Mouse (Mus musculus): ENCODE measurements around the gene 4930544D05Rik. TPM values are rescaled to one million over a fixed set of nuclear protein-coding genes. Genes with fewer than 3 reads are reported as not detected.

Gene 4930544D05Rik
- total RNA-seq, 2 experiments from 2014 or later, result 0.47 to 0.72 TPM

GRCm38 (mm10) chr11:70637764-70638163, 22.1 kb downstream of the 4930544D05Rik start:
- DNase-seq (ENCODE audit: low spot score in 2 of 2), result no peak
- TF ChIP-seq CTCF (conservative IDR thresholded peaks at IDR 0.05), result no peak
- no peak overlapping the region for H3K27ac ChIP-seq
- H3K4me3 ChIP-seq, result no peak overlapping the region

- no peak for TF ChIP-seq CTCF (conservative IDR thresholded peaks at IDR 0.05)
- H3K27ac ChIP-seq, result no peak overlapping the region
- no peak overlapping the region for H3K4me3 ChIP-seq
- DNase-seq (ENCODE audit: low spot score in 2 of 2), result no peak
Measured at GRCm38 (mm10) chr11:70638293-70638692, 22.6 kb downstream of the 4930544D05Rik start.

GRCm38 (mm10) chr11:70638714-70639278, 23.1 kb downstream of the 4930544D05Rik start, which contains the start of gene Gp1ba:
TSS of gene Gp1ba (plus strand) at chr11:70639122.
- H3K4me3 ChIP-seq, result no peak within 1 kb of the TSS
- H3K27ac ChIP-seq, result no peak within 1 kb of the TSS
- no peak for DNase-seq (ENCODE audit: low spot score in 2 of 2)
- no peak for TF ChIP-seq CTCF (conservative IDR thresholded peaks at IDR 0.05)

- DNase-seq (ENCODE audit: low spot score in 2 of 2), result no peak
- Histone ChIP-seq H3K27ac (no peak overlapping the region), H3K4me3 (no peak overlapping the region)
- TF ChIP-seq CTCF (conservative IDR thresholded peaks at IDR 0.05), result no peak
Measured at GRCm38 (mm10) chr11:70639976-70640375, 24.3 kb downstream of the 4930544D05Rik start.

GRCm38 (mm10) chr11:70641241-70641640, 25.6 kb downstream of the 4930544D05Rik start:
- no peak for DNase-seq (ENCODE audit: low spot score in 2 of 2)
- no peak for TF ChIP-seq CTCF (conservative IDR thresholded peaks at IDR 0.05)
- Histone ChIP-seq H3K4me3 (no peak overlapping the region), H3K27ac (no peak overlapping the region)

GRCm38 (mm10) chr11:70643051-70643450, 27.4 kb downstream of the 4930544D05Rik start:
- Histone ChIP-seq H3K4me3 (no peak overlapping the region), H3K27ac (no peak overlapping the region)
- no peak for TF ChIP-seq CTCF (conservative IDR thresholded peaks at IDR 0.05)
- DNase-seq (ENCODE audit: low spot score in 2 of 2), result no peak

GRCm38 (mm10) chr11:70644564-70645103, 29.0 kb downstream of the 4930544D05Rik start:
- TF ChIP-seq CTCF (conservative IDR thresholded peaks at IDR 0.05), result no peak
- Histone ChIP-seq H3K27ac (no peak overlapping the region), H3K4me3 (no peak overlapping the region)
- DNase-seq (ENCODE audit: low spot score in 2 of 2), result no peak

- peak overlapping the region; percentile 79 for H3K4me3 ChIP-seq
- DNase-seq (ENCODE audit: low spot score in 2 of 2), result no peak
- H3K27ac ChIP-seq, result peak overlapping the region; percentile 98
- no peak for TF ChIP-seq CTCF (conservative IDR thresholded peaks at IDR 0.05)
Measured at GRCm38 (mm10) chr11:70645461-70646258, 30.0 kb downstream of the 4930544D05Rik start.

- peak overlapping the region; percentile 98 for H3K27ac ChIP-seq
- TF ChIP-seq CTCF (conservative IDR thresholded peaks at IDR 0.05), result no peak
- peak overlapping the region; percentile 79 for H3K4me3 ChIP-seq
- no peak for DNase-seq (ENCODE audit: low spot score in 2 of 2)
Measured at GRCm38 (mm10) chr11:70646259-70646555, 30.6 kb downstream of the 4930544D05Rik start.

GRCm38 (mm10) chr11:70646691-70647650, 31.3 kb downstream of the 4930544D05Rik start, which contains the start of the genes Rnf167 and Slc25a11:
TSS of gene Rnf167 (plus strand) at chr11:70647235.
TSS of gene Slc25a11 (minus strand) at chr11:70647479.
- no peak for TF ChIP-seq CTCF (conservative IDR thresholded peaks at IDR 0.05)
- Histone ChIP-seq H3K27ac (peak within 1 kb of the TSS; percentile 99), H3K4me3 (peak within 1 kb of the TSS; percentile 79)
- DNase-seq (ENCODE audit: low spot score in 2 of 2), result peak; percentile 92 to 97

GRCm38 (mm10) chr11:70647716-70648420, 32.2 kb downstream of the 4930544D05Rik start:
- peak overlapping the region; percentile 79 for H3K4me3 ChIP-seq
- TF ChIP-seq CTCF (conservative IDR thresholded peaks at IDR 0.05), result no peak
- H3K27ac ChIP-seq, result peak overlapping the region; percentile 99
- DNase-seq (ENCODE audit: low spot score in 2 of 2), result peak in 1 of 2 experiments; percentile 32

- peak overlapping the region; percentile 79 for H3K4me3 ChIP-seq
- H3K27ac ChIP-seq, result 0 out of 2 replicates have a peak overlapping the region, but pooled peaks have one; percentile 99
- TF ChIP-seq CTCF (conservative IDR thresholded peaks at IDR 0.05), result no peak
- DNase-seq (ENCODE audit: low spot score in 2 of 2), result no peak
Measured at GRCm38 (mm10) chr11:70648512-70648911, 32.9 kb downstream of the 4930544D05Rik start.

Measured in layer of hippocampus, adult 2 months (tissue).